Mouse (Mus musculus): ENCODE results near the gene Ngp.

Ngp gene

DNA sequence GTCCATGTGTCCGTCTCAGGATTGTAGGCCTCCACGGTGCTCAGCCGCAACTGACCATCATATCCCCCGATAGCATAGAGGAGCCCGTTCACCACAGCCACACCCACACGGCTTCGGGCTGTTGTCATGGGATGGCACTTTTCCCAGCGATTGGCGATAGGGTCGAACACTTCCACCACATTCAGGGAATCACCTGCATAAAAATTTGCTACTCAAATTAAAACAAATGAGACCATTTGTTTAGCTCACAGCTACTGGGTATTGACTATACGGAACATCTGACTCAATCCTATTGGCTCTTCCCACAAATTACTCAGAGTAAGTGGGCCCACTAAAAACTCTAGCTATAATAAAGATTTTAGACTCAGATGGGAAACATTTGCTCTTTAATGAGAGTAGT, 16.5 kb downstream of the Ngp start:
- no peak for DNase-seq (ENCODE audit: low spot score)

DNA sequence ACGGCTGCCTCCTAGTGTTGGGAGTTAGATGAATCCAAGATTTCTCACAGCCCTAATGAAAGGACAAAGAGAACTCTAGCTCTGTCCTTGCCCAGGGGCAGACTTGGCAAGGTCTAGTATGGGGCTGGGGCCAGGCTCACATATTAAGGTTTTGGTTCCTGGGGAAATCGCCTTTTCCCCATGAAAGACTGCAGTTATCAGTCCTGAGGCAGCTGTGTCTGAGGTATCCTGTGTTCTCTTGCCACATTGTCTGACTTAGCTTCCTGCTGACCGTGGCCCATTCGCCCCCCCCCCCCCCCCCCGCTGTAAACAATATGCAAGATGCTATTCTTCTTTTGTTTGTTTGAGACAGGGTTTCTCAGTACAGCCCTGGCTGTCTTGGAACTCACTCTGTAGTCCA, 20.5 kb downstream of the Ngp start:
- DNase-seq (ENCODE audit: low spot score) = no peak

DNA sequence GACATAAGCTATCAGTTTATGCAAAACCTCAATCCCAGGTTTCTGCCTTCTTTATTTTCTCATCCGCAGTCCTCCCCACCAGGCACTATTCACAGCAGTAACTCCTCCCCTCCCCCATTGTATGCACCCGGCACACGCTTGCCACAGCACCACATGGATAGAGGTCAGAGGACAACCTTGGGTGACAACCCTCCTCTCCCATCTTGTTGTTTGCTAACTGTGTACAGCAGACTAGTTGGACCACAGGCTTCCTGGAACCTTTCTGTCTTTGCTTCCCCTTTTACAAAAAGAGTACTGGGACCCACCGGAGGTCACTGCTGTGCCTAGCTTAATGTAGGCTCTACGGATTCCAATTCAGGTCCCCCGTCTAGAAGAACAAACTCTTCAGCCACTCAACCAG, 21.0 kb downstream of the Ngp start:
- no peak for DNase-seq (ENCODE audit: low spot score)

DNA sequence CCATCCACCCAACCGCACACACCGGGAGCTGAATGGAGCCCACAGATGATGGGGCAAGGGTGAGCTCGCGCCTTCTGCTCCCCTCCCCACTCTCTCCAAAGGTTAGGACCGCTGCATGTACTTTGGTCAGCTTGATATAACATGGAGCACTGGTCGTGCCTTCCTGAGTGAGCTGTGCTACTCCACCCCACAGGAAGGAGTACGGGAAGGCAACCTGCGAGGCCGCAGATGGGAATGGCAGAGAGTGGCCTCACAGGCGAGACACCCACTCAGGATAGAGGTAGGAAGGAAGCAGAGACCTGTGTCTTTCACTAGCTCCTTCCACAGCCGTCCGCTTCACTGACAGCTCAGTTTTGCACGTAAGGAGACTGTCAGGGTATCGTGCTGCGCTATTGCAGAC, 28.8 kb downstream of the Ngp start:
- DNase-seq (ENCODE audit: low spot score) = no peak

DNA sequence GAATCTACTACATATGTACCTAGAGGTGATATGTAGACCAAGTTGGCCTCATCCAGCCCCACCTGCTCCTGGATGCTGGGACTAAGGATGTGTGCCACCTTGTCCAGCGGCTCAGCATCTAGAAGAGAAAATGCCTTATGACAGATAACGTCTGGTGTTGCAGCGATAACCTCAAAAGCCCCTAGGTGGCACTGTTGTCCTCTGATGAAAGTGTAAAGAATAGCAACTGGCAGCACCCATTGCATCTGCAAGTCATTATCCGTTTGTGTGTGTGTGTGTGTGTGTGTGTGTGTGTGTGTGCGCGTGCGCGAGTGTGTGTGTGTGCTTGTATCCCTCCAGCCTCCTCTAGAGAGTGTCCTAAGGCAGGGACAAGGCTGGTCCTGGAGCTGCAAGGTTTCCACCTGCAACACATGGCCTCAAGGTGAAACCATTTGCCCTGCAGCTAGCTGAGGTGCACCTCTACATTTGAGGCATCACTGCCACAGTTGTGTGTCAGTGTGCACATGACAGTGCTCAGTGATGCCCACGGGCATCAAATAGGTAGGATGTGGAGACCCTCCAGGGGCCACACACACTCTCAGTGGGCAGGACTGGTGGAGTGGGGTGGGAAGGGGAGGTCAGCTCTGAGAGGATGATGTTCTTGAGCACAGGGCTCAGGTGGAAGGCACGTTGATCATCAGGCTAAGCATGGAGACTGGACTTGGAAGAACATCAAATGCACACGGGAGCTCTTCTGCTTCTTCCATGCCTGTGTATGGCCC, 29.5 kb downstream of the Ngp start:
- DNase-seq (ENCODE audit: low spot score) = peak; percentile 65

DNA sequence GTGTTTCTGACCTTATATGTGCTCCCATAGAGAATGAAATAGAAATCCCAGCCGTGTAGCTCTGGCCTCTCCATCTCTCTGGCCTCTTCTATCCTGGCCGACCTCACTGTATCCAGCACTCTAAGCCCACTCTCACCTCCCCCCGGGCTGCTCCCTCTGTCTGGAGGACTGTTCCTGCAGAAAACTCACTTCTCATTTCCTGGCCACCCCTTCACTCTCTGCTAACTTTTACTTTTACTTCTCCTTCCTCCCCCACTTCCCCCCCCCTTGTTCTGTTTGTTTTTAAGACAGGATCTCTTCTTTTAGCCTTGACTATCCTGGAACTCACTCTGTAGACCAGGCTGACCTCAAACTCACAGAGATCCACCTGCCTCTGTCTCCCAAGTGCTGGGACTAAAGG, 33.0 kb downstream of the Ngp start:
- no peak for DNase-seq (ENCODE audit: low spot score)

DNA sequence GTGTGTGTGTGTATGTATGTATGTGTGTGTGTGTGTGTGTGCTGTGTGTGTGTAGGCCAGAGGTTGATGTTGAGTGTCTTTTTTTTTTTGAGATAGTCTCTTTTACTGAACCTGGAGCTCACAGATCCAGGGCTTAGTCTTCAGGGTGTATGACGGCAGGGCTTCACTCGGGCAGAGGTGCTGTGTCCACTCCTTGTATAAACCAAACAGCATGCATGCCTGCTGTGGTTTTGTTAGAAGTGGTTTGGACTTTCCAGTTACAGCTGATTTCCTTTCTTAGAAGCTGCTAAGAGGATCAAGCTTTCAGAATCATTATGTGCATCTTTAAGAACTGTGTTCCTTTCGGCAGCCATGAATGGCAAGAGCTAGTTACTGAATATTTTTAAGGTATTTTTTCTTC, 38.4 kb downstream of the Ngp start:
- DNase-seq (ENCODE audit: low spot score) = no peak

DNA sequence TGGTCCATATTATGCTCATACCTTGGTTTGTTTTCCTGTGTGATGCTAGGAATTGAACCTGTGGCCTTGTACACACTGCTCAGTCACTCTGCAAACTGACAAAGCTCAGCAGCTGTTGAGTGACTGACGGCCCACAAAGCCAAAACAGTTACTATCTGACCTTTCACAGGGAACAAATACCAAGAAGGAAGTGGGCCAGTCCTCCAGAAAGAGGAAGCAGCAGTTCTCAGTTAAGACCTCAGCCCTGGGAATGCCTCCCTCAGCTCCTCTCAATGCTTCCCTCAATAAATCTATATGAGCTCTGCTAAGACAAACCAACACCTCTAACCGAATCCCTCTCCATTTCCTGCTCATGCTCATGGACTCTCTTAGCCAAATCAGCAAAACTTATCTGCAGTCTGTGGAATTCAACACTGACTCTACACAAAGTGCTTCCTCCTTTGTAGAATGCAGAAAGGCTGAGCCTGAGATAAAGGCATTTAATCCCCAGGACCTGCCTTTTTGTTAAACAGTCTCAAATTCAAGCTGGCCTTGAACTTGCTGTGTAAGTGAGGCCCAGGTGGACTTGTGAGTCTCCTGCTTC, 39.7 kb downstream of the Ngp start:
- no peak for DNase-seq (ENCODE audit: low spot score)

DNA sequence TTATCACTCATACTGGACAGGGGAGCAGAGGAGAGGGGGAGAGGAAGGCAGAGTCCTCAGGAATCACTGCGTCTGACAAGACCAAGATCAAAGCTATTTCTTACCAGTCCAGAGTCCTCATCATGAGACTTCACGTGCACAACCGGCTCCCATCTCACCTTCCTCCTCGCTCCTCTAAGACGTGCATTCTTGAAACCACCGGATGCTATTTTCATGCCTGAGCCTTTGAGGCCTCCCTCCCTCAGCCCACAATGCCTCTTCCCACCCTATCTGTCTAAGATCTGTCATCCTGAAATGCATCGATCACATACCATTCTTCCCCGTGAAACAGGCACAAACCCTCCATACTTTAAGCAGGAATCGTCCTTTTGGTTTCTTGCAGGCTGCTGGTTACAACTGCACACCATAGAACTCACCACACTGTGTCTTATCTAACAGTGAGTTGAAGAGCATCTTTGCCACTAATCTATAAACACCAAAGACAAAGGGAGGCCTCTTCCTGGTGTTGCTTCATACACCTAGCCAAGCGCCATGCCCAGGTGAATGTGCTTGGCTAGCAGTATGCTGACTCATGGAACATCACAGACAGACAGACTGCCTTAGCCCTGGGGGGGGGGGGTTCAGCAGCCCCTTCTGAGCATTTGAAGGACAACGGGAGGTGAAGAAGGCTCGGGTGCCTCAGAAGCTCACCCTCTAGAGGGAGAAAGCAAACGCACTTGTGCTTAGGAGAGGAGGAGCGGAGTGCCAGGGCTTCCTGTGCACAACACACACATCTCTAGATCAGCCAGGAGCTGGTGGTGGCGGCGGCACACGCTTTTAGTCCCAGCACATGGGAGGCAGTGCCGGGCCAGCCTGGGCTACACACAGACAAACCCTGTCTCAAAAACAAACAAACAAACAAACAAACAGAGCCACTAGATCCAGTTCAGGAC, 41.6 kb downstream of the Ngp start:
- DNase-seq (ENCODE audit: low spot score) = no peak

DNA sequence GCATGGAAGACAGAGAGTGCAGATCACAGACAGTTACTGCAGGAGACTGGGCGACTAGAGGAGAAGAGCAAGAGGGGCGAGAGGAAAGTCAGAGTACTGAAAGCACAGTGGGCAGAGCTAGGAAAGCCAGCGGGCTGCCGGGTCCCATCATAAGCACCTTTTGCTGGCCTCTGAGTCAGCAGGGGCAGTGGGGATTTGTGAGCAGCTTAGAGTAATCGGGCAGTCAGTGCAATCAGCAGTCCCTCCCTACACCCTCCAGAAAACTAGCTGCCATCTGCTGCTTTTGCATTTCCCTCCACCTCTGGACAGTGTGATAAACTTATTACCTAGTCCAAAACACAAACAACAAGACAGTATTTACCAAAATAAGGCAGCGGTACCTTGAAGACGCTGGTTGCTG, 42.8 kb downstream of the Ngp start:
- DNase-seq (ENCODE audit: low spot score) = no peak

DNA sequence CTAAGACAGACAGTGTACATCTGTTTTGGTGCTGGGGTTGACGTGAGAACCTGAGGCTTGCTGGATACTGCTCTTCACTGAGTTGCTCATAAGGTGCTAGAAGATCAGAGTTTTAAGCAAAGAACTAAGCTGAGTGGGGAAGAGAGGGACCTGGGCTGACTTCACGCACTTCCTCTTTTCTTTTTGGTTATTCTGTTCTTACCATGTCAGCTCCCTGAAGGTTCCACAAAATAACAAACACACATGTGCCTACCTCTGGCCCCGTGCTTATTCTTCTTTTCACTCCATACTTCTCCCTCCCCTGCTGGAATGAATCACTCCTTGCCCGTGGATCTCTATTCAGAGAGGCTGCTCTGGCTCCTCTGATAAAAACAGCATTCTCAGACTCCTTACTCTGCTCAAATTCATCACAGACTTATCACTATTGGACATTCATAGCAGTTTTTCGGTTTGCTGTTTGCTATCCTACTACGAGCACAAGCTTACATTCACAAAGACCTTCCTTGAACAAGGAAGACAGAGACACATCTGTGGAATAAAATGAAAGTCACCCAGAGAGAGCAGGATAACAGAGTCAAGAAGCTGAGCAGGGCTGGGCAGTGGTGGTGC, 44.5 kb downstream of the Ngp start:
- no peak for DNase-seq (ENCODE audit: low spot score)

DNA sequence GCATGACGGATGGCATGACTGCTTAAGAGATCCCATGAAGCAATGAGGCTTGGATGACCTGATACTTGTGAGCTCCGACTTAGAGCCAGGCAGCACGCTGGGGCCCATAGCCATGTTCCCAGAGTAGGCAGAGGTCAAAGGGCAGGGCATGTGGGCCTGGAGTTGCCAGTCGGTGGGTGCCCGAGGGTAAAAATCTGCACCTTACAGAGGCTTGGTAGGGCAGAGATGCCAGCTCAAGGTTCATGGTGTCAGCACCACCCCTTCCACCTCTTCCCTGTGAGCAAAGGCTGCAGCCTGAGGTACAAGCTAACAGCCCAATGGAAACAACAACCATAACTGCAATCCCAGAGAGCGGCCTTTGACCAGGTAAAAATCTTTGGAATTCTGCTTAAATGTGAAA, 45.8 kb downstream of the Ngp start:
- DNase-seq (ENCODE audit: low spot score) = no peak

DNA sequence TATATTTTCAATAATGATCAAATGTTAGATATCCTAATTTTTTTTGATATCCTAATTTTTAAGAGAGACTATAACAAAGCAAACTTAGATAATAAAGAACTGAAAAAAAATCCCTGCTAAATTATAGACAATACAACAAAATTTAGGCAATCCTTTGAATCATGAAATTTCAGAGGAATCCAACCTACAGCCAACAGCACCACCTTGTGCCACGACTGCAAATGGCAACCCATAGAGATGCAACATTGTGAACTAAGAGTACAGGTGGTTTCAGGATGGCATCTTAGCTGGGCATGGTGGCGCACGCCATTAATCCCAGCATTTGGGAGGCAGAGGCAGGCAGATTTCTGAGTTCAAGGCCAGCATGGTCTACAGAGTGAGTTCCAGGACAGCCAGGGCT, 46.6 kb downstream of the Ngp start:
- DNase-seq (ENCODE audit: low spot score) = no peak
